Mouse (Mus musculus) cerebellum, postnatal 10 days (tissue): Measurements from ENCODE around the gene E330034G19Rik.
"Not testable (repeated sequence)": the region's sequence is repeated elsewhere in the genome, so short reads cannot be mapped to it uniquely, and the experiment has no call there.

Experiments
- DNase-seq, 2 experiments: peaks; one replicate each; pipeline ENCODE4 v3.0.0; 2021; ENCODE audit warnings: mixed read lengths in 2 of 2

Gene E330034G19Rik

GRCm38 (mm10) chr14:24292914-24293313 is at the start of gene E330034G19Rik:
Gene E330034G19Rik (plus strand): TSS chr14:24293214.
- no peak for DNase-seq

GRCm38 (mm10) chr14:24244330-24245176 is 48.5 kb upstream of the E330034G19Rik start:
- peak; percentile 39 to 41 for DNase-seq

GRCm38 (mm10) chr14:24245177-24246081 is 47.6 kb upstream of the E330034G19Rik start, which contains the start of gene Dlg5:
Gene Dlg5 (minus strand): TSS chr14:24245920.
- peak; percentile 82 to 83 for DNase-seq

GRCm38 (mm10) chr14:24249926-24250325 is 43.1 kb upstream of the E330034G19Rik start:
- no peak for DNase-seq

- no peak for DNase-seq
These were observed 41.7 kb upstream of the E330034G19Rik start for GRCm38 (mm10) chr14:24251326-24251725.

- no peak for DNase-seq
These were observed 39.3 kb upstream of the E330034G19Rik start for GRCm38 (mm10) chr14:24253611-24254202.

GRCm38 (mm10) chr14:24255956-24256355 is 37.1 kb upstream of the E330034G19Rik start:
- no peak for DNase-seq

GRCm38 (mm10) chr14:24260391-24260790 is 32.6 kb upstream of the E330034G19Rik start:
- no peak for DNase-seq

GRCm38 (mm10) chr14:24262382-24262781 is 30.6 kb upstream of the E330034G19Rik start:
- DNase-seq: no peak

GRCm38 (mm10) chr14:24262915-24263314 is 30.1 kb upstream of the E330034G19Rik start:
- DNase-seq: no peak

- DNase-seq: peak in 1 of 2 experiments; percentile 22
These were observed 23.4 kb upstream of the E330034G19Rik start for GRCm38 (mm10) chr14:24269571-24269970.

GRCm38 (mm10) chr14:24273575-24273974 is 19.4 kb upstream of the E330034G19Rik start:
- DNase-seq: peak; percentile 51 to 68

- peak in 1 of 2 experiments; percentile 45 for DNase-seq
These were observed 17.5 kb upstream of the E330034G19Rik start for GRCm38 (mm10) chr14:24275534-24275933.

GRCm38 (mm10) chr14:24281278-24281677 is 11.7 kb upstream of the E330034G19Rik start:
- DNase-seq: peak in 1 of 2 experiments; percentile 17

GRCm38 (mm10) chr14:24282276-24282675 is 10.7 kb upstream of the E330034G19Rik start:
- DNase-seq: no peak

- no peak for DNase-seq
These were observed 6.9 kb upstream of the E330034G19Rik start for GRCm38 (mm10) chr14:24286136-24286535.

GRCm38 (mm10) chr14:24290726-24291125 is 2.3 kb upstream of the E330034G19Rik start:
- DNase-seq: no peak

- no peak for DNase-seq
These were observed 617 bp downstream of the E330034G19Rik start for GRCm38 (mm10) chr14:24293631-24294030.

GRCm38 (mm10) chr14:24302126-24302525 is 9.1 kb downstream of the E330034G19Rik start:
- not testable (repeated sequence) for DNase-seq

GRCm38 (mm10) chr14:24306667-24307066 is 13.7 kb downstream of the E330034G19Rik start:
- no peak for DNase-seq

- DNase-seq: no peak
These were observed 14.1 kb downstream of the E330034G19Rik start for GRCm38 (mm10) chr14:24307146-24307545.

- peak; percentile 83 to 88 for DNase-seq
These were observed 18.1 kb downstream of the E330034G19Rik start for GRCm38 (mm10) chr14:24311110-24311509.

- not testable (repeated sequence) for DNase-seq
These were observed 54.0 kb downstream of the E330034G19Rik start for GRCm38 (mm10) chr14:24347007-24347406.
